Mouse (Mus musculus) heart, postnatal 0 days (tissue): ENCODE results near the gene Cant1. TPM values are rescaled to one million over a fixed set of nuclear protein-coding genes. Genes with fewer than 3 reads are reported as not detected.

Source experiments
- ATAC-seq: fragments of 200-750 bp; cut with Nextera tagmentation; 2 replicates; pipeline ENCODE4 v1.8.0; 2017; ENCODE audit warnings: low read depth, moderate number of reproducible peaks, moderate library complexity; ENCODE audit not compliant: insufficient read depth
- DNase-seq: peaks from one replicate; pipeline ENCODE4 v3.0.0-alpha.2; 2016; ENCODE audit warnings: low spot score
- H3K27ac ChIP-seq: fragments of 300-500 bp; sonication (generic); 2 replicates; pipeline ENCODE4 v1.5.1; 2014; ENCODE audit warnings: low read depth, mild to moderate bottlenecking
- H3K27me3 ChIP-seq: fragments of 300-500 bp; sonication (generic); 2 replicates; pipeline ENCODE4 v1.6.1; 2014; ENCODE audit warnings: low read length, mixed read lengths; ENCODE audit not compliant: control insufficient read depth, insufficient read depth
- H3K36me3 ChIP-seq: fragments of 300-500 bp; sonication (generic); replicated peaks from 2 replicates; pipeline ENCODE4 v1.6.1; 2014; ENCODE audit warnings: low read length, mixed read lengths; ENCODE audit not compliant: control insufficient read depth, insufficient read depth
- H3K4me1 ChIP-seq: fragments of 300-500 bp; sonication (generic); 2 replicates; pipeline ENCODE4 v1.6.1; 2014; ENCODE audit warnings: antibody characterized with exemption; ENCODE audit not compliant: control insufficient read depth, insufficient read depth
- H3K4me2 ChIP-seq: fragments of 300-500 bp; sonication (generic); 2 replicates; pipeline ENCODE4 v1.6.1; 2014; ENCODE audit warnings: low read depth, mild to moderate bottlenecking, low read length, moderate library complexity
- H3K4me3 ChIP-seq: fragments of 300-500 bp; sonication (generic); 2 replicates; pipeline ENCODE4 v1.5.1; 2014; ENCODE audit warnings: low read depth, low read length
- H3K9ac ChIP-seq: fragments of 300-500 bp; sonication (generic); replicated peaks from 2 replicates; pipeline ENCODE4 v1.6.1; 2014; ENCODE audit warnings: low read depth, low read length, mixed read lengths
- H3K9me3 ChIP-seq: fragments of 300-500 bp; sonication (generic); replicated peaks from 2 replicates; pipeline ENCODE4 v1.6.1; 2016; ENCODE audit warnings: low read length; ENCODE audit not compliant: control insufficient read depth
- CTCF ChIP-seq: IDR thresholded peaks from 2 replicates; pipeline ENCODE4 v1.5.1; 2016; ENCODE audit warnings: antibody characterized with exemption, control low read depth, low read depth
- EP300 ChIP-seq: IDR thresholded peaks from 2 replicates; pipeline ENCODE4 v1.6.1; 2016; ENCODE audit warnings: antibody characterized with exemption, low read depth
- WGBS: fragments of 180-500 bp; shearing (Covaris S2); extraction: QIAGEN DNeasy Blood & Tissue Kit; methylation state at CpG from one replicate; pipeline ENCODE4 v1.1.7; 2014; 5-methylcytosine and 5-hydroxymethylcytosine counted together
- polyA plus RNA-seq: library from polyadenylated mRNA; unstranded; fragments of >200 nt; fragmentation: Nextera tagmentation; extraction: Ambion mirVana; gene quantifications from 2 replicates; pipeline ENCODE4 v1.2.1, GENCODE M21; 2015
- total RNA-seq: library from RNA; depleted of rRNA; stranded (reverse); fragments of >200 nt; gene quantifications from 2 replicates; pipeline ENCODE4 v1.2.3, GENCODE M21; 2014; ENCODE audit warnings: low replicate concordance; rRNA removed

Cant1 gene
- total RNA-seq (28.3 and 35.5 TPM in 2 replicates), polyA plus RNA-seq (10.4 and 12.6 TPM in 2 replicates)

GRCm38 (mm10) chr11:118418834-118419504 is at the start of gene Cant1:
Gene Cant1 (minus strand): TSS chr11:118419086.
- ATAC-seq (peak; percentile 95), DNase-seq (peak; percentile 99)
- Histone ChIP-seq H3K27me3 (no peaks in the 10 kb centered on the region), H3K9me3 (no peaks in the 10 kb centered on the region), H3K36me3 (peaks cover 6% of the 10 kb centered on the region; the same call in 1 of the 2 replicates), H3K4me2 (peak within 1 kb of the TSS; percentile 83), H3K4me3 (peak within 1 kb of the TSS; percentile 93), H3K4me1 (peaks cover 13% of the 10 kb centered on the region), H3K27ac (peak within 1 kb of the TSS; percentile 81), H3K9ac (peak within 1 kb of the TSS; percentile 94)
- under 1% methylated on average over 48 of the region's 50 CpGs for WGBS
- no peak for TF ChIP-seq CTCF
- TF ChIP-seq EP300, result no peak

- no peak for TF ChIP-seq CTCF
- TF ChIP-seq EP300, result no peak
- Histone ChIP-seq H3K9me3 (no peaks in the 10 kb centered on the region), H3K27ac (no peak overlapping the region), H3K4me1 (no peaks in the 10 kb centered on the region), H3K4me2 (no peak overlapping the region), H3K4me3 (no peak overlapping the region), H3K9ac (no peak overlapping the region), H3K36me3 (no peaks in the 10 kb centered on the region), H3K27me3 (no peaks in the 10 kb centered on the region)
- DNase-seq, result no peak
- WGBS, result 30% methylated on average over 11 of the region's 11 CpGs
- peak; percentile 8; the same call in 1 of the 2 replicates for ATAC-seq
Measured at GRCm38 (mm10) chr11:118467441-118468035, 48.7 kb upstream of the Cant1 start.

DNA sequence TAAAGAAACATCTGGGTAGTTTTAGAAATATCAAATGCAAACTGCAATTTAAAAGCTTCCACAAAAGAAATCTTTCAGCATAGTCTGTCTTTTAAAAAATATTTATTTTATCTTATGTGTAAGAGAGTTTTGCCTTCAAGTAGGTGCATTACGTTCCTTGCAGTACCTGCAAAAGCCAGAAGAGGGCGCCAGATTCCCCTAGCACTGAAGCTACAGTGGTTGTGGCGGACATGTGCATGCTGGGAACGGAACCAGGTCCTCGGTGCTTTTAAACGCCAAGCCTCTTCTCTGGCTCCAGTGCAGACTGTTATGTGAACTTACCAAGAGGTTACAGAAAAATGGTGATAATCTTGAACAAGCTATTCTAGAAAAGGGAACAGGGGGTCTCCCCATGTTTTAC is 41.4 kb upstream of the Cant1 start:
- H3K36me3 ChIP-seq, result no peaks in the 10 kb centered on the region
- H3K27ac ChIP-seq, result no peak overlapping the region
- ATAC-seq, result no peak
- no peak overlapping the region for H3K4me3 ChIP-seq
- H3K4me2 ChIP-seq, result no peak overlapping the region
- H3K9me3 ChIP-seq, result 0 out of 2 replicates have a peak, but pooled peaks cover 6% of the 10 kb centered on the region
- no peak for DNase-seq
- TF ChIP-seq EP300 (no peak), CTCF (peak; percentile 50)
- WGBS, result 61% methylated on average over 6 of the region's 6 CpGs
- no peaks in the 10 kb centered on the region for H3K27me3 ChIP-seq
- no peak overlapping the region for H3K9ac ChIP-seq
- no peaks in the 10 kb centered on the region for H3K4me1 ChIP-seq

GRCm38 (mm10) chr11:118459536-118459935 is 40.6 kb upstream of the Cant1 start:
- Histone ChIP-seq H3K9me3 (0 out of 2 replicates have a peak, but pooled peaks cover 6% of the 10 kb centered on the region), H3K36me3 (no peaks in the 10 kb centered on the region), H3K4me3 (no peak overlapping the region), H3K27me3 (no peaks in the 10 kb centered on the region), H3K4me2 (no peak overlapping the region), H3K27ac (peak overlapping the region; percentile 63), H3K4me1 (no peaks in the 10 kb centered on the region), H3K9ac (no peak overlapping the region)
- no peak for ATAC-seq
- TF ChIP-seq CTCF (no peak), EP300 (no peak)
- no peak for DNase-seq
- WGBS, result 53% methylated on average over 4 of the region's 4 CpGs

DNA sequence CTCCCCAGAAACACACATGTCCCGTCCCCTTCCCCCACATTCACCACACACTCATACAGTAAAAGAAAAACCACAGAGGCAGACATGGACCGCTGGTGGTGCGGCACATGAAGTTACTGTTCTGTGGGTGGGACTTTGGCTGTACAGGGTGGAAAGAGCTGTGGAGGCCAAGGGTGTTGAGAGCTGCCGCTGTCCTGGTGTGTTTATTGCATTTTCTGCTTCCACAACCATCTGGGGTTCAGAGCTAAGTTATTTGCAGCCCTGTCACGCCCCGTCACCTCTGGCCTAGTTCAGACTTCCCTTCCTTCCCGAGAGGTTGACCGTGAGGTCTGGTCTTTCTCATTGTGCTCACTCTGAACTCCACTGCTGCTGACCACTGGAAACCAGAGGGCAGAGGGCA is 40.2 kb upstream of the Cant1 start:
- 20% methylated on average over 8 of the region's 8 CpGs for WGBS
- no peak overlapping the region for H3K4me3 ChIP-seq
- peak; percentile 72 for DNase-seq
- H3K27ac ChIP-seq, result peak overlapping the region; percentile 63
- 0 out of 2 replicates have a peak, but pooled peaks cover 6% of the 10 kb centered on the region for H3K9me3 ChIP-seq
- peak overlapping the region; percentile 7; the same call in 1 of the 2 replicates for H3K4me2 ChIP-seq
- H3K4me1 ChIP-seq, result no peaks in the 10 kb centered on the region
- no peaks in the 10 kb centered on the region for H3K36me3 ChIP-seq
- no peaks in the 10 kb centered on the region for H3K27me3 ChIP-seq
- no peak for TF ChIP-seq EP300
- TF ChIP-seq CTCF, result no peak
- peak; percentile 81 for ATAC-seq
- no peak overlapping the region for H3K9ac ChIP-seq
